Mouse (Mus musculus): Measurements from ENCODE around the gene Taf13. TPM values are rescaled to one million over a fixed set of nuclear protein-coding genes. Genes with fewer than 3 reads are reported as not detected.
A peak's percentile ranks its signal among the peaks of the same experiment; 100 is the strongest.

Gene Taf13
- polyA plus RNA-seq, 1 experiment from 2014 or later = 27.0 TPM

DNA sequence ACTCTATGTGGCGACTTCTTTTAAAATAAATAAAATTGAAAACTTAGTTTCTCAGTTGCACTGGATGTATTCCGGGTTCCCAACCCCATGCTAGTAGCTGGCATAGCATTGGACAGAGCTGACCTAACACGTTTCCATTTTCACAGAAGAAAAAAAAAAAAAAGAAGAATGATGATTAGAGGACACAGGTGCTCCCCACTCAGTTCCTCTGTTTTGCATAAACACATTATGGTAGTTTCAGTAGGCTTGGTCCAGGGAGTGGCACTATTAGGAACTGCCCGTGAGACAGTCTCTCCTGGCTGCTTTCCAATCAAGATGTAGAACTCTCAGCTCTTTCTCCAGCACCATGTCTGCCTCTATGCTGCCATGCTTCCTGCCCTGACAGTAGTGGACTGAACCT is 13.1 kb downstream of the Taf13 start:
- WGBS = 66% methylated on average over 4 of the region's 4 CpGs

DNA sequence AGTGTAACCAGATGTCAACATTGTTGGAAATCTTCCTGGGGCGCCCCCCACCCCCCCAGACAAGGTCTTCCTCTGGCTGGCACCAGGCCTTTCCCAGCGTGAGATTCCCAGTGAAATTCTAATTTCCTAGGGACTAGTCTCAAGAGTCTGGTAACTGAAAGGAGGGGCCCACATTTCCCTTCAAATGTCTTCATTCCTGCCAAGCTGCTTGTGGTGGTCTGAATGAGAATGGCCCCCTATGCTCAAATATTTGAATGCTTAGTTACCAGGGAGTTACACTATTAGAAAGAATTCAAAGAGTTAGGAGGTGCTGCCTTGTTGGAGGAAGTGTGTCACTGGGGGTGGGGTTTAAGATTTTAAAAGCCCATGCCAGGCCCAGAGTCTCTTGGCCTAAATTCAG is 16.9 kb downstream of the Taf13 start:
- H3K9me3 ChIP-seq = no peaks in the 10 kb centered on the region

More for the DNA sequence above, 13.1 kb downstream of the Taf13 start:
- Histone ChIP-seq H3K4me3 (no peak overlapping the region), H3K27ac (replicated peaks) (no peak overlapping the region), H3K9me3 (no peaks in the 10 kb centered on the region), H3K9ac (no peak overlapping the region), H3K4me2 (no peak overlapping the region), H3K36me3 (peaks cover 6% of the 10 kb centered on the region; the same call in 1 of the 2 replicates), H3K27me3 (replicated peaks) (no peaks in the 10 kb centered on the region), H3K4me1 (no peaks in the 10 kb centered on the region)
- no peak for ATAC-seq (ENCODE audit: extremely low read depth, insufficient number of reproducible peaks, low FRiP score, low TSS enrichment)

DNA sequence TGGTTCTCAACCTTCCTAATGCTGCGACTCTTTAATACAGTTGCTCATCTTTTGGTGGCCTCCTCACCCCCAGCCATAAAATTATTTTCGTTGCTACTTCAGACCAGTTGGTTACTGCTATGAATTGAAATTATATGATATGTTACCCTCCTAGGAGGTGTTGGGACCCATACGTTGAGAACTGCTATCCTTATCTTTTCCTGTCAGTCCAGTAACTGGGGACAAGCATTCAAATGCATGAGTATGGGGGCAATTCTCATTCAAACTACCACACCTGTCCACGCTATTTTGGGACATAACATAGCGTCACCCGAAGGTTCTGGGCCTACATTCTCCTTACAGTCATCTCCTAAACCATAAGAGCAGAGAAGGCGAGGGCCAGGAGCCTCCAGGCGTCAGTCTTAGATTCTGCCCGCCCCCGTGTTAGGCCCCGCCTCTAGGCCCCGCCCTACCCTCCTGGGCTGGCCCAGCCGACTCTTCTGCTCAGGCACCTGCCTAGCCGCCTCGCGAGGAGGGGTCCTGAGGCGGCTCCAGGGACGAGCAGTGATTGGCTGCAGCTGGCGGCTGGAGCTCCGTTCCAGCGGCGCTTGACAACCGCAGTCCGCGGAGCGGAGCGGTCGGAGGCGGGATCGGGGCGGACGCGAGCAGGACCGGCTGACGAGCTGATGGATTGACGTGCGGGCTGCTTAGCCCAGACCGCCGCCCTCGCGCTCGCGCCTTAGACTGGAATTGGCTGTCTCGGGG is 19.5 kb downstream of the Taf13 start, which contains the start of gene Wdr47:
Gene Wdr47 (plus strand): TSS at position 494 of the 744 bp plus-strand sequence.
- peak within 1 kb of the TSS; percentile 100 for H3K4me2 ChIP-seq
- ATAC-seq (ENCODE audit: extremely low read depth, insufficient number of reproducible peaks, low FRiP score, low TSS enrichment) = peak; percentile 100
- peaks cover 10% of the 10 kb centered on the region; the same call in 1 of the 2 replicates for H3K4me1 ChIP-seq
- H3K27ac ChIP-seq (replicated peaks) = peak within 1 kb of the TSS; percentile 85
- H3K9ac ChIP-seq = peak within 1 kb of the TSS; percentile 90
- WGBS = 4% methylated on average over 44 of the region's 44 CpGs
- H3K9me3 ChIP-seq = no peaks in the 10 kb centered on the region
- H3K4me3 ChIP-seq = peak within 1 kb of the TSS; percentile 98
- H3K27me3 ChIP-seq (replicated peaks) = no peaks in the 10 kb centered on the region
- H3K36me3 ChIP-seq = no peaks in the 10 kb centered on the region

More for the DNA sequence above, 16.9 kb downstream of the Taf13 start:
- WGBS = 42% methylated on average over 2 of the region's 2 CpGs
- ATAC-seq (ENCODE audit: extremely low read depth, insufficient number of reproducible peaks, low FRiP score, low TSS enrichment) = no peak
- Histone ChIP-seq H3K27me3 (replicated peaks) (no peaks in the 10 kb centered on the region), H3K36me3 (no peaks in the 10 kb centered on the region), H3K4me3 (no peak overlapping the region), H3K4me1 (peaks cover 10% of the 10 kb centered on the region; the same call in 1 of the 2 replicates), H3K4me2 (no peak overlapping the region), H3K27ac (replicated peaks) (no peak overlapping the region), H3K9ac (no peak overlapping the region)

GRCm38 (mm10) chr3:108591530-108592522 is 20.3 kb downstream of the Taf13 start:
- Histone ChIP-seq H3K4me2 (peak overlapping the region; percentile 100), H3K36me3 (no peaks in the 10 kb centered on the region), H3K27me3 (replicated peaks) (no peaks in the 10 kb centered on the region), H3K4me3 (peak overlapping the region; percentile 98), H3K9me3 (no peaks in the 10 kb centered on the region), H3K4me1 (peaks cover 10% of the 10 kb centered on the region; the same call in 1 of the 2 replicates), H3K27ac (replicated peaks) (peak overlapping the region; percentile 85), H3K9ac (peak overlapping the region; percentile 90)
- under 1% methylated on average over 61 of the region's 61 CpGs for WGBS
- peak; percentile 5; the same call in 1 of the 2 replicates for ATAC-seq (ENCODE audit: extremely low read depth, insufficient number of reproducible peaks, low FRiP score, low TSS enrichment)

DNA sequence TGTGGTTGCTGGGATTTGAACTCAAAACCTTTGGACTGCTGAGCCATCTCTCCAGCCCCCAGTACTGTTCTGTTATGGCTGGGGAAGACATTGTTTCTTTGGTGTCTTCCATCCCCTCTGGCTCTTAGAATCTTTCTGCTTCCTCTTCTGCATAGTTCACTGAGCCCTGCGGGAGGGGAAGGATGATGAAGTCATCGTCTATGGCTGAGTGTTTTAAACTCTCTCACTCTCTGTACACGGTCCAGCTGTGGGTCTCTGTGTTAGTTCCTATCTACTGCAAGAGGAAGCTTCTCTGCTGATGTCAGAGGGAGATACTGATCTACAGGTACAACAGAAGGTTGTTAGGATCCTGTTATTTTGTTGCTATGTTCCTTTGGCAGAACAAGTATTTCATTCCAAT is 37.4 kb downstream of the Taf13 start:
- H3K27ac ChIP-seq (replicated peaks) = no peak overlapping the region
- no peak overlapping the region for H3K9ac ChIP-seq
- WGBS = 50% methylated on average over 3 of the region's 3 CpGs
- ATAC-seq (ENCODE audit: extremely low read depth, insufficient number of reproducible peaks, low FRiP score, low TSS enrichment) = no peak
- H3K9me3 ChIP-seq = no peaks in the 10 kb centered on the region
- H3K27me3 ChIP-seq (replicated peaks) = no peaks in the 10 kb centered on the region
- H3K4me2 ChIP-seq = no peak overlapping the region
- H3K4me3 ChIP-seq = no peak overlapping the region
- H3K4me1 ChIP-seq = no peaks in the 10 kb centered on the region
- H3K36me3 ChIP-seq = peaks cover 12% of the 10 kb centered on the region; the same call in 1 of the 2 replicates

Small RNA genes lying within 50 kb of the gene (microRNA-seq; reads per million reads assigned to microRNA genes)
- not detected for gene Gm22860

Other genes starting within 250 kb of the Taf13 start
- gene Mybphl, start 206.8 kb upstream of the Taf13 start, polyA plus RNA-seq (2015; fragmentation: Nextera tagmentation; extraction: Ambion mirVana) = 40.7 and 45.8 TPM in 2 replicates
- gene Psrc1, start 187.9 kb upstream of the Taf13 start, polyA plus RNA-seq (2015; fragmentation: Nextera tagmentation; extraction: Ambion mirVana) = 24.4 and 25.4 TPM in 2 replicates
- 2.1 and 3.1 TPM in 2 replicates for gene Celsr2, start 156.1 kb upstream of the Taf13 start, polyA plus RNA-seq (2015; fragmentation: Nextera tagmentation; extraction: Ambion mirVana)
- 78.2 and 91.4 TPM in 2 replicates for gene Sars, start 126.5 kb upstream of the Taf13 start, polyA plus RNA-seq (2015; fragmentation: Nextera tagmentation; extraction: Ambion mirVana)
- not detected in 2 replicates for gene 1700013F07Rik, start 37.5 kb upstream of the Taf13 start, polyA plus RNA-seq (2015; fragmentation: Nextera tagmentation; extraction: Ambion mirVana)
- 0.70 and 1.0 TPM in 2 replicates for gene 5330417C22Rik, start 35.2 kb upstream of the Taf13 start, polyA plus RNA-seq (2015; fragmentation: Nextera tagmentation; extraction: Ambion mirVana)
- gene Tmem167b, start 9.2 kb upstream of the Taf13 start, polyA plus RNA-seq (2015; fragmentation: Nextera tagmentation; extraction: Ambion mirVana) = 28.2 and 30.6 TPM in 2 replicates
- gene Wdr47, start 19.6 kb downstream of the Taf13 start, polyA plus RNA-seq (2015; fragmentation: Nextera tagmentation; extraction: Ambion mirVana) = 7.0 and 7.7 TPM in 2 replicates
- gene Clcc1, start 82.2 kb downstream of the Taf13 start, polyA plus RNA-seq (2015; fragmentation: Nextera tagmentation; extraction: Ambion mirVana) = 43.5 and 46.4 TPM in 2 replicates
- 25.4 and 27.1 TPM in 2 replicates for gene Gpsm2, start 150.6 kb downstream of the Taf13 start, polyA plus RNA-seq (2015; fragmentation: Nextera tagmentation; extraction: Ambion mirVana)
- gene Aknad1, start 168.0 kb downstream of the Taf13 start, polyA plus RNA-seq (2015; fragmentation: Nextera tagmentation; extraction: Ambion mirVana) = 0.07 TPM in 1 of 2 replicates, not detected in the other

Data from heart, embryonic 13.5 days (tissue).